Mouse (Mus musculus) kidney, embryonic 14.5 days (tissue): Measurements from ENCODE around the gene Ryr3. TPM values are rescaled to one million over a fixed set of nuclear protein-coding genes. Genes with fewer than 3 reads are reported as not detected.

ENCODE experiments used
- ATAC-seq: fragments of 200-750 bp; cut with Nextera tagmentation; 2 replicates; pipeline ENCODE4 v1.8.0; 2017; ENCODE audit warnings: moderate number of reproducible peaks, mild to moderate bottlenecking, moderate TSS enrichment, moderate library complexity; ENCODE audit not compliant: low FRiP score, low TSS enrichment
- H3K27ac ChIP-seq: fragments of 300-500 bp; sonication (generic); 2 replicates; pipeline ENCODE4 v1.5.1; 2014; ENCODE audit warnings: low read depth, mild to moderate bottlenecking, low read length, moderate library complexity, mixed read lengths
- H3K27me3 ChIP-seq: fragments of 300-500 bp; sonication (generic); 2 replicates; pipeline ENCODE4 v1.6.1; 2014; ENCODE audit warnings: mild to moderate bottlenecking, low read length; ENCODE audit not compliant: control insufficient read depth, insufficient read depth
- H3K36me3 ChIP-seq: fragments of 300-500 bp; sonication (generic); 2 replicates; pipeline ENCODE4 v1.6.1; 2014; ENCODE audit warnings: low read length, mixed read lengths; ENCODE audit not compliant: control insufficient read depth, insufficient read depth
- H3K4me1 ChIP-seq: fragments of 300-500 bp; sonication (generic); 2 replicates; pipeline ENCODE4 v1.6.1; 2014; ENCODE audit warnings: low read length, mixed read lengths; ENCODE audit not compliant: control insufficient read depth, insufficient read depth
- H3K4me2 ChIP-seq: fragments of 300-500 bp; sonication (generic); replicated peaks from 2 replicates; pipeline ENCODE4 v1.6.1; 2014; ENCODE audit warnings: low read depth, mild to moderate bottlenecking, low read length
- H3K4me3 ChIP-seq: fragments of 300-500 bp; sonication (generic); 2 replicates; pipeline ENCODE4 v1.5.1; 2014; ENCODE audit warnings: mild to moderate bottlenecking, low read length
- H3K9ac ChIP-seq: fragments of 300-500 bp; sonication (generic); 2 replicates; pipeline ENCODE4 v1.6.1; 2014; ENCODE audit warnings: low read depth, mild to moderate bottlenecking, low read length, moderate library complexity
- H3K9me3 ChIP-seq: fragments of 300-500 bp; sonication (generic); 2 replicates; pipeline ENCODE4 v1.6.1; 2016; ENCODE audit warnings: low read length; ENCODE audit not compliant: control insufficient read depth
- WGBS: fragments of 180-500 bp; shearing (Covaris S2); extraction: QIAGEN DNeasy Blood & Tissue Kit; methylation state at CpG from one replicate; pipeline ENCODE4 v1.1.7; 2014; 5-methylcytosine and 5-hydroxymethylcytosine counted together
- polyA plus RNA-seq: library from polyadenylated mRNA; unstranded; fragments of >200 nt; fragmentation: Nextera tagmentation; extraction: Ambion mirVana; gene quantifications from 2 replicates; pipeline ENCODE4 v1.2.1, GENCODE M21; 2014

The Ryr3 gene
- polyA plus RNA-seq, 1 experiment from 2014 or later = 1.0 TPM

GRCm38 (mm10) chr2:112602487-112602886 lies 614.4 kb downstream of the Ryr3 start:
- Histone ChIP-seq H3K36me3 (no peaks in the 10 kb centered on the region), H3K9me3 (no peaks in the 10 kb centered on the region), H3K9ac (no peak overlapping the region), H3K4me2 (no peak overlapping the region), H3K27me3 (no peaks in the 10 kb centered on the region), H3K4me3 (no peak overlapping the region), H3K4me1 (no peaks in the 10 kb centered on the region), H3K27ac (no peak overlapping the region)
- WGBS = 56% methylated on average over 8 of the region's 8 CpGs
- no peak for ATAC-seq

- H3K36me3 ChIP-seq = no peaks in the 10 kb centered on the region
- H3K4me1 ChIP-seq = no peaks in the 10 kb centered on the region
- ATAC-seq = peak; percentile 12; the same call in 1 of the 2 replicates
- no peak overlapping the region for H3K4me3 ChIP-seq
- H3K27ac ChIP-seq = no peak overlapping the region
- 74% methylated on average over 10 of the region's 10 CpGs for WGBS
- H3K4me2 ChIP-seq = no peak overlapping the region
- no peak overlapping the region for H3K9ac ChIP-seq
- no peaks in the 10 kb centered on the region for H3K27me3 ChIP-seq
- H3K9me3 ChIP-seq = no peaks in the 10 kb centered on the region
These were observed 616.7 kb downstream of the Ryr3 start for GRCm38 (mm10) chr2:112600222-112600621.

- ATAC-seq = no peak
- Histone ChIP-seq H3K4me3 (no peak overlapping the region), H3K27me3 (no peaks in the 10 kb centered on the region), H3K9ac (no peak overlapping the region), H3K27ac (no peak overlapping the region), H3K4me2 (no peak overlapping the region), H3K4me1 (no peaks in the 10 kb centered on the region), H3K9me3 (no peaks in the 10 kb centered on the region), H3K36me3 (no peaks in the 10 kb centered on the region)
- 92% methylated on average over 1 of the region's 1 CpGs for whole genome bisulfite sequencing
These were observed 619.8 kb downstream of the Ryr3 start for GRCm38 (mm10) chr2:112597064-112597463.

GRCm38 (mm10) chr2:112596415-112596814 lies 620.5 kb downstream of the Ryr3 start:
- Histone ChIP-seq H3K4me2 (no peak overlapping the region), H3K27me3 (no peaks in the 10 kb centered on the region), H3K9ac (no peak overlapping the region), H3K4me1 (no peaks in the 10 kb centered on the region), H3K27ac (no peak overlapping the region), H3K9me3 (no peaks in the 10 kb centered on the region), H3K4me3 (no peak overlapping the region), H3K36me3 (no peaks in the 10 kb centered on the region)
- ATAC-seq = no peak
- WGBS = 81% methylated on average over 5 of the region's 5 CpGs

GRCm38 (mm10) chr2:112595807-112596206 lies 621.1 kb downstream of the Ryr3 start:
- Histone ChIP-seq H3K36me3 (no peaks in the 10 kb centered on the region), H3K9me3 (no peaks in the 10 kb centered on the region), H3K4me1 (no peaks in the 10 kb centered on the region), H3K4me3 (no peak overlapping the region), H3K27ac (no peak overlapping the region), H3K4me2 (no peak overlapping the region), H3K9ac (no peak overlapping the region), H3K27me3 (no peaks in the 10 kb centered on the region)
- WGBS = 75% methylated on average over 3 of the region's 3 CpGs
- ATAC-seq = no peak

- no peak overlapping the region for H3K27ac ChIP-seq
- H3K4me3 ChIP-seq = no peak overlapping the region
- no peaks in the 10 kb centered on the region for H3K9me3 ChIP-seq
- no peak overlapping the region for H3K4me2 ChIP-seq
- no peaks in the 10 kb centered on the region for H3K27me3 ChIP-seq
- no peak overlapping the region for H3K9ac ChIP-seq
- no peaks in the 10 kb centered on the region for H3K36me3 ChIP-seq
- peak; percentile 73; the same call in 1 of the 2 replicates for ATAC-seq
- H3K4me1 ChIP-seq = no peaks in the 10 kb centered on the region
- 81% methylated on average over 2 of the region's 2 CpGs for WGBS
These were observed 623.1 kb downstream of the Ryr3 start for GRCm38 (mm10) chr2:112593781-112594180.

- 0 out of 2 replicates have a peak, but pooled peaks have one; percentile 60 for ATAC-seq
- WGBS = 53% methylated on average over 2 of the region's 2 CpGs
These were observed 623.6 kb downstream of the Ryr3 start for GRCm38 (mm10) chr2:112593322-112593721.

GRCm38 (mm10) chr2:112591451-112591871 lies 625.4 kb downstream of the Ryr3 start:
- no peak overlapping the region for H3K4me2 ChIP-seq
- ATAC-seq = no peak
- no peak overlapping the region for H3K27ac ChIP-seq
- H3K27me3 ChIP-seq = no peaks in the 10 kb centered on the region
- H3K9ac ChIP-seq = no peak overlapping the region
- 69% methylated on average over 6 of the region's 6 CpGs for WGBS
- H3K4me3 ChIP-seq = no peak overlapping the region
- no peaks in the 10 kb centered on the region for H3K4me1 ChIP-seq
- H3K36me3 ChIP-seq = no peaks in the 10 kb centered on the region
- H3K9me3 ChIP-seq = no peaks in the 10 kb centered on the region

More at GRCm38 (mm10) chr2:112593322-112593721, 623.6 kb downstream of the Ryr3 start:
- Histone ChIP-seq H3K4me3 (no peak overlapping the region), H3K27ac (no peak overlapping the region), H3K4me2 (no peak overlapping the region), H3K9ac (no peak overlapping the region), H3K9me3 (no peaks in the 10 kb centered on the region), H3K36me3 (no peaks in the 10 kb centered on the region), H3K27me3 (no peaks in the 10 kb centered on the region), H3K4me1 (no peaks in the 10 kb centered on the region)

GRCm38 (mm10) chr2:112590985-112591384 lies 625.9 kb downstream of the Ryr3 start:
- no peak overlapping the region for H3K4me3 ChIP-seq
- H3K27ac ChIP-seq = no peak overlapping the region
- no peak for ATAC-seq
- no peak overlapping the region for H3K9ac ChIP-seq
- no peaks in the 10 kb centered on the region for H3K27me3 ChIP-seq
- no peaks in the 10 kb centered on the region for H3K36me3 ChIP-seq
- WGBS = 79% methylated on average over 7 of the region's 7 CpGs
- H3K4me2 ChIP-seq = no peak overlapping the region
- no peaks in the 10 kb centered on the region for H3K9me3 ChIP-seq
- no peaks in the 10 kb centered on the region for H3K4me1 ChIP-seq
